12 mouse cellular contexts compared by ENCODE assay signal in genomic region chr7:135389039-135389438, GRCm38 (mm10). TPM values are rescaled to one million over a fixed set of nuclear protein-coding genes. Genes with fewer than 3 reads are reported as not detected.
DNase-seq lines count a peak whose midpoint lies in the region; ATAC-seq and TF ChIP-seq lines count a peak whose summit lies in the region.
"Had no signal": no experiment of that assay in that cellular context is flagged by ENCODE, and none has a peak within 500 bp of the region (broad histone marks: within the 10 kb centered on the region; RNA-seq: fewer than 3 reads in every experiment).

No protein-coding gene starts in this region.

- in situ Hi-C loops in ES-E14 (cut with MboI; ENCODE audit: low sequenced_read_pairs in 2 of 2, unreplicated experiment in 2 of 2): no loop called here

- intact Hi-C loops in heart, postnatal 36 days (cut with DNase I): loop anchor here (5.0 kb wide), 1 partner anchor 297 kb away; no protein-coding TSS in a partner anchor
- intact Hi-C loops in left cerebral cortex, adult 2 months (cut with DNase I): no loop called here
- intact Hi-C loops in left cerebral cortex, postnatal 25 days (cut with DNase I): no loop called here

- H3K9me3 ChIP-seq in ES-E14 (ENCODE audit: control insufficient read depth, insufficient read depth, low read depth, low read length): no peaks in the 10 kb centered on the region
- H3K9me3 ChIP-seq: forebrain, embryonic 12.5 days had no signal

- H3K4me3 ChIP-seq in left cerebral cortex, adult 2 months: no peak overlapping the region
- no peak overlapping the region for H3K4me3 ChIP-seq in ES-E14 (ENCODE audit: insufficient read depth in 1 of 2, low read depth in 1 of 2, low read length in 2 of 2, poor library complexity in 1 of 2, severe bottlenecking in 1 of 2)
- H3K4me3 ChIP-seq: forebrain, embryonic 12.5 days had no signal

- H3K4me1 ChIP-seq in ES-E14 (ENCODE audit: control insufficient read depth in 2 of 2, insufficient read depth in 2 of 2, low read length in 2 of 2, poor library complexity in 1 of 2): no peaks in the 10 kb centered on the region

- peak; percentile 54 for ATAC-seq in common myeloid progenitor, adult 5-6 weeks (replicated peaks; ENCODE audit: low read depth, poor library complexity, severe bottlenecking)

- H3K9ac ChIP-seq in ES-E14 (ENCODE audit: insufficient read depth, low read depth, low read length, poor library complexity, severe bottlenecking): no peak overlapping the region
- H3K9ac ChIP-seq: forebrain, embryonic 12.5 days had no signal

- no peak overlapping the region for H3K27ac ChIP-seq in left cerebral cortex, adult 2 months
- no peak overlapping the region for H3K27ac ChIP-seq in ES-E14 (ENCODE audit: insufficient read depth, low read depth, low read length, poor library complexity, severe bottlenecking)
- H3K27ac ChIP-seq: forebrain, embryonic 12.5 days had no signal

- TF ChIP-seq CTCF in left cerebral cortex, adult 2 months (IDR thresholded peaks at IDR 0.05): peak; percentile 67

- no peaks in the 10 kb centered on the region for H3K36me3 ChIP-seq in ES-E14 (ENCODE audit: control insufficient read depth, insufficient read depth, low read length, poor library complexity, severe bottlenecking)
- H3K36me3 ChIP-seq: forebrain, embryonic 12.5 days had no signal

- peak; percentile 42 for DNase-seq in heart, adult 11 months
- DNase-seq in heart, postnatal 36 days: no peak
- DNase-seq in left cerebral cortex, adult 2 months (ENCODE audit: extremely low spot score in 1 of 2, low spot score in 2 of 2): no peak
- DNase-seq in left cerebral cortex, postnatal 25 days (ENCODE audit: low spot score in 2 of 2): no peak
- peak; percentile 37 for DNase-seq in ES-E14 (ENCODE audit: low read depth, low spot score)
- no peak for DNase-seq in right cerebral cortex, postnatal 10 days (ENCODE audit: low spot score in 2 of 2)
- DNase-seq: cerebellum, adult 18-20 months; kidney, postnatal 14 days; left cerebral cortex, postnatal 4 days had no signal

TF ChIP-seq in ES-E14, 5 proteins besides CTCF, POLR2A, EP300 and RAD21:
- TF ChIP-seq ZNF384 (IDR thresholded peaks at IDR 0.05; ENCODE audit: low read depth, low read length) (no peak), CHD2 (IDR thresholded peaks at IDR 0.05; ENCODE audit: low read depth, low read length) (no peak), HCFC1 (IDR thresholded peaks at IDR 0.05; ENCODE audit: borderline replicate concordance, insufficient read depth, low read length) (no peak), MAFK (IDR thresholded peaks at IDR 0.05; ENCODE audit: insufficient read depth, low read depth, low read length) (no peak), ZC3H11A (IDR thresholded peaks at IDR 0.05; ENCODE audit: borderline replicate concordance, low read depth, low read length) (no peak)

RNA-seq across cellular contexts. Expression of gene Foxi2, which starts 21.1 kb away (rescaled TPM):
- not detected for total RNA-seq in heart, postnatal 36 days (2021)
- total RNA-seq in left cerebral cortex, adult 2 months (2021): not detected
- not detected for total RNA-seq in left cerebral cortex, postnatal 25 days (2021)
- total RNA-seq in ES-E14 (2012; rRNA removed): not detected in 2 replicates
- total RNA-seq in common myeloid progenitor, adult 5-6 weeks (2017): not detected in 2 replicates
- total RNA-seq: granulocyte monocyte progenitor cell, adult 5-6 weeks; left cerebral cortex, postnatal 4 days had no signal

Comparison
In these comparisons a context has a peak if more than half of its experiments do, and no peak if none do; other contexts are left out.
1. DNase-seq: peak in heart, adult 11 months (single experiment) and ES-E14 (single experiment); none in heart, postnatal 36 days (0 of 2), left cerebral cortex, adult 2 months (0 of 2), left cerebral cortex, postnatal 25 days (0 of 2) and right cerebral cortex, postnatal 10 days (0 of 2).